Mouse (Mus musculus) T-helper 2 cell (primary cell): ENCODE measurements around the gene Rassf9.

Source experiments
- in situ Hi-C: fragments of 300-600 bp; cut with MboI, MseI; formaldehyde crosslinking; loops from one replicate; pipeline ENCODE4 v1.15.1; 2025; ENCODE audit warnings: high pct_unique_total_duplicates

Gene Rassf9

DNA sequence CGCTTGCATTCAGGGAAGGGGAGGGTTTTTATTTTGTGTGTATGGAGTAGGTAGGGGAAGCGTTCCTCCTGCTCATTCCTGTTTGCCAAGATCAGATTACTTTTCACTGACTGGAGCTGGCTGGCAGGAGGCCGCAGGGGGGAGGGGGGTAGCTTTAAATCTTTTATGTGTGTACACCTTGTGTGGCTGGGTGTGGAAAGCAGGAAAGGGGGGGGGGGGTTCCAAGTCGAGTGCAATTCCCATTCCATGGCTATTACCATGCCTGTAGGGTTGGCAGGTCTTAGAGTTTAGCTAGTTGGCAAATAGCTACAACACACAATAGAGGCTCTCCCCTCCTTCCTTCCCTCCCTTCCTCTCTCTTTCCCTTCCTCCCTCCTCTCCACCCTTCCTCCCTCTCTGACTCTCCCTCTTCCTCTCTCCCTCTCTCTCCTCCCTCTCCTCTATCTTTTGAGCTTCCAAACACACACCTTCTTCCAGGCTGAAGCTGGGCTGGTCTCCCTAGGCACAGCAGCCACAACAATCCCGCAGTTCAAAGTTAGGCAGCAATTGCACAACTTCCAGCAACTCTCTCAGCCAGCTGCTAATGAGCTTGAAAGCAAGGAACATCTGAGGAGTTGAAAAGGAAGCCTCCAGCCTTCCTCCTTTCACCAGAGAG lies at the start of gene Rassf9:
TSS of gene Rassf9 (plus strand) at position 416 of the 655 bp plus-strand sequence.
- in situ Hi-C loops: no loop called here

DNA sequence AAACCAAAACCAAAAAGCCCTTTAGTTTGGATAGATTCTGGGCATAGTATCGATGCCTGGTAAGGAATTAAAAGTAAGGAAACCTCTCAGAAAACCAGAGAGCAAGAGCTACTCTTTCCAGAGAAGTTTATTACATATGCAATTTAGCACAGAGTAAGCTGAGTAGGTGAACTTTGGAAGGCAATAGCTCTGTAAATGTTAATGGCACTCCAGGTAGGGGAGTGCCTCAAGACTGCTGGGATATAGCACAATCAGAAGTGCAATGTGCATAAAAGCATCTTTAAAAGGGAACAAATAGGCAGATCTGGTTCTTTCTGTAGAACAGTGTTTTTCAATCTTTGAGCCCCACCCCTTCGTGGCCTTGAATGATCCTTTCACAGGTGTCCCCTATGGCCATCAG lies 42.6 kb upstream of the Rassf9 start:
- in situ Hi-C loops: no loop called here

DNA sequence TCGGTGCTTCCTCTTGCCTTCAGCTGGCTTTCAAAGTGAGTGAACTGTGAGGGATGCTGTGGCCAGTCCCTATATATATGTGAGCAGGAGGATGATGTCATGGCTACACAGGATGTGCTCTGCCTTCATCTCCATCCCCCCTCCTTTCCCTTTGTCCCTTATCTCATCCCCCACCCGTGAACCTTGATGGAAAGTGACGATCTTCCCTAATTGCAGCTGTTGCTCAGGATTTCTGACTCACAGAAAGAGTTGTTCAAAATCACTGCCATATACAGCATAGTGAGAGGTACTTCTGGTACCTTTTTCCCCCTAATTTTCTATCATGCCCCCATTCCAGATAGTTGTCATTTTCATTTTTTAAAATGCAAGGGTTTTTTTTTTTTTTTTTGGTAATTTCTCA lies 21.6 kb upstream of the Rassf9 start, which contains the start of gene Nts:
TSS of gene Nts (minus strand) at position 101 of the 400 bp plus-strand sequence.
- in situ Hi-C loops: loop anchor here (25.0 kb wide), 1 partner anchor 347 kb away; no protein-coding TSS in a partner anchor

DNA sequence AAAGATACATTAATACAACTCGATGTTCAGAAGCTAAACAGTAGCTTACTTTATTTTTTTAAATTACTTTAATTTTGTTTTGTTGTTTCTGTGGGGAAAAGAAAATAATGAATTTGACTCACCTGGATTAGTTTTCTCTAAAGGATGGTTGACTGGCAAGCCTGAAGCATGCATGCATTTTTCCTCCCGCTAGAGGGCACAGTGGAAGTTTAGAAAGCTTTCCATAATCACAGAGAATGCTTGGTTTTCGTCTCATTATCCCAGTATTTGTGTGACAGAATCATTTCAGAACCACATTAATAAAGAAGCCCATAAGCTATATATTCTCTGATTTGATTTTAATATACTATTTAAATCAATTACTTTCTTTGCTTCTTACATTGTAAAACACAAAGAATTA lies 20.2 kb upstream of the Rassf9 start:
- in situ Hi-C loops: loop anchor here (25.0 kb wide), 1 partner anchor 346 kb away; no protein-coding TSS in a partner anchor

- in situ Hi-C loops: loop anchor here (25.0 kb wide), 1 partner anchor 339 kb away; no protein-coding TSS in a partner anchor
These were observed 13.3 kb upstream of the Rassf9 start for GRCm38 (mm10) chr10:102498754-102499153.

DNA sequence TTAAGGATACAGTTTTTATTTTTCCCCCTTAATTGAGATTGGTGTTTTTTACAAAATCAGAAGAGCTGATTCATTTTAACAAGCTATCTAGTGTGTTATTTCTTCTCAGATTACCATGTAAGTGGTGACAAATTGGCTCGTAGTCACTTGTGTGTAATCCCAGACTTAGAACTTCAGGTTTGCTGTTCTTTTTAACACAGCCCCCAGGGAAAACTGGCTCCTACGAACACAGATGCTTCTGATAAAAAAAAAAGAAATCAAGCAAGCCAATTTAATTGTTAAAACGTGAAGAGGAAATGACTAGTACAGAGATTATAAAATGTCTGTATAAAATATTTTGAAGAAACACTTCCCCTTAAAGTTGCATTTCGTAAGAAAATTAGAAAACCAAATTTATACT lies 4.6 kb upstream of the Rassf9 start:
- in situ Hi-C loops: no loop called here

DNA sequence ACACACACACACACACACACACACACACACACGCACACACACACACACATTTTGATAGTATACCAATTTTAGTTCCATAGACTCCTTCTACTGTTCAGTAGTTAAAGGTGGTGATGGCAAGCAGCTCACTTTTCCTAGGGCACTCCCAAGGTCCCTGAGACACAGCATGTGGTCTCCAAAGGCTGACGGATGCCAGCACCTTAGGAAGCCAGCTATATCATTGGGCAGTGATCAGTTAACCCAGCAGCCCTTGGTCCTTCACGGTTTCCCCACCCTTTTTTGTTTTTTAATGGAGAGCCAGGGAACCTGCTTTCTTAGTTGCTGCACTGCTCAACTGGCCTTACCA lies 588 bp upstream of the Rassf9 start:
- in situ Hi-C loops: no loop called here

GRCm38 (mm10) chr10:102514159-102514558 lies 2.1 kb downstream of the Rassf9 start:
- in situ Hi-C loops: no loop called here

DNA sequence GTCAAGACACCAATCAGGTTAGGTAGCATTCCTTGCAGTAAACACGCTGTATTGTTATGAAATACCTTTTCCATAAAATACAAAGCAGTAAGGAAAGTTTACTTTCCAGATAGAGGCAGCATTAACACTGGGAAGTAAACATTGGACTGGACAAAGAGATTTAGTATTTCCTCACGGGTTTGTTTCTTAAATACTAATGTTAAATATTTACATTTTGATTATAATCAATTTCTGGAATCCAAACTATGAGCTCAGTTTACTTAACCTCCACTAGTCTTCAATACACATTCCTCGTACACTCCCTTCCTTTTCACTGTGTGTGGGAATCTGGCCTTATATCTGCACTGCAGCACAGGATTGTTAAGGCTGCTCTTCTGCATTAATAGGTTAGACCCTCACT lies 15.9 kb downstream of the Rassf9 start:
- in situ Hi-C loops: no loop called here

- in situ Hi-C loops: no loop called here
These were observed 41.9 kb downstream of the Rassf9 start for GRCm38 (mm10) chr10:102553941-102554340.

- in situ Hi-C loops: no loop called here
These were observed 50.5 kb downstream of the Rassf9 start for GRCm38 (mm10) chr10:102562488-102562887.

GRCm38 (mm10) chr10:102577970-102578369 lies 65.9 kb downstream of the Rassf9 start:
- in situ Hi-C loops: no loop called here

DNA sequence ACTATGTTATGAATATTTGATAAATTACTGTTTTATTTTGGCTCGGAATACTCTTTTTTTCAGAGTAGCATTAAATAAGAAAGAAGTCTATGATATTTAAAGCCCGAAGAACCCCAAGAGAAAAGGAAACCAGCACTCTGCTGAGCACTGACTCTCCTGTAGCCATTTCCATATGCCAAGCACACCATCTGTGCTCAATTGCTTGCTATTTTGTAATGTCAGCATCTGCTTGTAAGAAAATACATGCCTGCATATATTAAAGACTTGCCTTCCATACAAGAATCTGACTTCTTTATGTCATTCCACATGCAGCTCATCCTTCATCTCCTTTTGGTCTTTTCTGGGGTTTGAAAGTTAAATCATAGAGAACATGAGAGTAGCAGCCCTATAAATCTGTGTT lies 82.3 kb downstream of the Rassf9 start:
- in situ Hi-C loops: no loop called here
